Mouse (Mus musculus) heart, postnatal 0 days (tissue): ENCODE data around the gene Tbc1d4.

ENCODE experiments used
- CTCF ChIP-seq: IDR thresholded peaks from 2 replicates; pipeline ENCODE4 v1.5.1; 2016; ENCODE audit warnings: antibody characterized with exemption, control low read depth, low read depth
- EP300 ChIP-seq: IDR thresholded peaks from 2 replicates; pipeline ENCODE4 v1.6.1; 2016; ENCODE audit warnings: antibody characterized with exemption, low read depth

GRCm38 (mm10) chr14:101652571-101652970 lies 43.6 kb upstream of the Tbc1d4 start:
- TF ChIP-seq EP300 (no peak), CTCF (no peak)
